Mouse (Mus musculus) brain, embryonic 14.5 days (tissue): ENCODE results near the gene Fzr1.

ENCODE experiments used
- CTCF ChIP-seq: fragments of 200-500 bp; IDR thresholded peaks from 2 replicates; pipeline ENCODE4 v1.5.1; 2012; ENCODE audit warnings: inconsistent platforms, mild to moderate bottlenecking, moderate library complexity, borderline replicate concordance; ENCODE audit not compliant: insufficient read depth, insufficient read length; ENCODE audit errors: extremely low read depth
- POLR2A ChIP-seq: fragments of 200-500 bp; IDR thresholded peaks from 2 replicates; pipeline ENCODE4 v1.6.1; 2012; ENCODE audit warnings: mild to moderate bottlenecking, inconsistent platforms, borderline replicate concordance; ENCODE audit not compliant: poor library complexity, insufficient read depth, insufficient read length, severe bottlenecking; ENCODE audit errors: extremely low read depth

GRCm38 (mm10) chr10:81392270-81392669, 14.0 kb upstream of the Fzr1 start:
- TF ChIP-seq POLR2A, result no peak
- TF ChIP-seq CTCF, result no peak
